Mouse (Mus musculus): ENCODE data around the gene Spsb1.
A peak's percentile ranks its signal among the peaks of the same experiment; 100 is the strongest.

Gene Spsb1

GRCm38 (mm10) chr4:149882139-149882916, 72.5 kb downstream of the Spsb1 start:
- no peak for DNase-seq (ENCODE audit: low spot score)

GRCm38 (mm10) chr4:149880908-149881307, 73.9 kb downstream of the Spsb1 start:
- DNase-seq (ENCODE audit: low spot score): no peak

GRCm38 (mm10) chr4:149879980-149880379, 74.9 kb downstream of the Spsb1 start:
- DNase-seq (ENCODE audit: low spot score): no peak

- no peak for DNase-seq (ENCODE audit: low spot score)
Observed at GRCm38 (mm10) chr4:149878021-149878449, 76.8 kb downstream of the Spsb1 start.

- no peak for DNase-seq (ENCODE audit: low spot score)
Observed at GRCm38 (mm10) chr4:149877202-149877601, 77.6 kb downstream of the Spsb1 start.

- no peak for DNase-seq (ENCODE audit: low spot score)
Observed at GRCm38 (mm10) chr4:149876761-149877160, 78.1 kb downstream of the Spsb1 start.

- DNase-seq (ENCODE audit: low spot score): no peak
Observed at GRCm38 (mm10) chr4:149875986-149876501, 78.8 kb downstream of the Spsb1 start.

GRCm38 (mm10) chr4:149875296-149875695, 79.5 kb downstream of the Spsb1 start:
- DNase-seq (ENCODE audit: low spot score): no peak

GRCm38 (mm10) chr4:149872236-149872635, 82.6 kb downstream of the Spsb1 start:
- no peak for DNase-seq (ENCODE audit: low spot score)

- DNase-seq (ENCODE audit: low spot score): no peak
Observed at GRCm38 (mm10) chr4:149871582-149871981, 83.3 kb downstream of the Spsb1 start.

- DNase-seq (ENCODE audit: low spot score): no peak
Observed at GRCm38 (mm10) chr4:149871014-149871413, 83.8 kb downstream of the Spsb1 start.

- DNase-seq (ENCODE audit: low spot score): no peak
Observed at GRCm38 (mm10) chr4:149870412-149870811, 84.4 kb downstream of the Spsb1 start.

GRCm38 (mm10) chr4:149868725-149869124, 86.1 kb downstream of the Spsb1 start:
- DNase-seq (ENCODE audit: low spot score): no peak

- DNase-seq (ENCODE audit: low spot score): no peak
Observed at GRCm38 (mm10) chr4:149868009-149868408, 86.8 kb downstream of the Spsb1 start.

- DNase-seq (ENCODE audit: low spot score): no peak
Observed at GRCm38 (mm10) chr4:149867351-149867750, 87.5 kb downstream of the Spsb1 start.

GRCm38 (mm10) chr4:149864395-149864794, 90.4 kb downstream of the Spsb1 start:
- DNase-seq (ENCODE audit: low spot score): no peak

- DNase-seq (ENCODE audit: low spot score): no peak
Observed at GRCm38 (mm10) chr4:149863522-149863921, 91.3 kb downstream of the Spsb1 start.

- no peak for DNase-seq (ENCODE audit: low spot score)
Observed at GRCm38 (mm10) chr4:149860393-149860792, 94.5 kb downstream of the Spsb1 start.

GRCm38 (mm10) chr4:149858584-149858983, 96.3 kb downstream of the Spsb1 start:
- no peak for DNase-seq (ENCODE audit: low spot score)

- no peak for DNase-seq (ENCODE audit: low spot score)
Observed at GRCm38 (mm10) chr4:149858097-149858496, 96.7 kb downstream of the Spsb1 start.

- DNase-seq (ENCODE audit: low spot score): no peak
Observed at GRCm38 (mm10) chr4:149857688-149858087, 97.2 kb downstream of the Spsb1 start.

GRCm38 (mm10) chr4:149855892-149856807, 98.7 kb downstream of the Spsb1 start:
- peak; percentile 51 for DNase-seq (ENCODE audit: low spot score)

All from left cerebral cortex, adult 11 months (tissue).